Mouse (Mus musculus) left cerebral cortex, adult 11 months (tissue): ENCODE results near the gene Gabrg3.
"Not testable (repeated sequence)": the region's sequence is repeated elsewhere in the genome, so short reads cannot be mapped to it uniquely, and the experiment has no call there.

Experiments
- DNase-seq: peaks from one replicate; pipeline ENCODE4 v3.0.0; 2022; ENCODE audit warnings: low spot score

Gabrg3 gene

DNA sequence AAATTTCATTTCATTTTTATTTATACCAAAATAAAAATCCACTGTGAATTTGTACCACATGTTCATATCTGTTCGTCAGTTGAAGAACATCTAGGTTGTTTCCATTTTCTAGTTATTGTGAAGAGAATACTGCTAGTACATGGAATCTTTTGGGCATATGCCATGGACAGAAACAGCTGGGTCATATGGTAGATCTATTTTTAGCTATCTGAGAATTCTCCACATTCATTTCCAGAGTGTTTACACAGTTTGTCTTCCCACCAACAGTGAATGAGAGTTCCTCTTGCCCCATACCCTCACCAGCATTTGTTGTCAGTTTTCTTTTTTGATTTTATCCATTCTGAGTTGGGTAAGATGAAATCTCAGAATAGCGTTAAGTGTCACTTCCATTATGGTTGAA is 75.0 kb downstream of the Gabrg3 start:
- DNase-seq = no peak

DNA sequence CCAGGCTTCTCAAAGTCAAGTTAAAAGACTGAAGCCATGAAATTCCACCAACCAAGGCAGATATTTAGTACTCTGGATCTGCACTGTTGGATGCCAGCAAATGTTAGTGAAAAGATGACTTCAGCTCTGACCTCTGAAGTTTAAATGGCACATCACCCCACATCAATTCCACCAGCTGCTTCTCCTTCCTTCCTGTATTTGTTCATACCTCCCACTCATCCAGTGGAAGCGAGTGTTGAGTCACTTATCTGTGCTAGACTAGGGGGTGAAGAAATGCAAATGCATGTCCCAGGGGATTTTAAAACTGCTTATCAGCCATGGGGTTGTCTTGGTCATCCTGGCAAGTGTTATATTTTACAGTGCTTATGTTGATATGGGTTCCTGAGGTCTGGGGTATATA is 79.7 kb downstream of the Gabrg3 start:
- DNase-seq = no peak

DNA sequence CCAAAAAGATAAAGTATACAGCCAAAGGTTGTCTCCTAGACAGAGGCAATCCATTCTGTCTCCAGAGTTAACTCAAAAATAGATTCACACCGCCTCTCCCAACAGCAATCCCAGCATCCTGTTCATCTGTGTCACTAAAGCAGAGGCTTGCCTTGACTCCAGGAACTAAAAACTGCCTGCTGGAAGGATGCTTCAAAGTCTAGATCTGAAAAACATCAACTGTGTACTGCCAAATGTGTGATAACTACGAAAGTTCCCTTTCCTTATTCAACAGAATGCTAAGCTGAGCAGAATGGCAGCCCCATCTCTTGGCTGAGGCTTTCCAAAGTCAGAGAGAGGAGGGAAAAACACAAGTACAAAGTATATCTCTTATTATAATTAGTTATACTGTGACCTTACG is 90.3 kb downstream of the Gabrg3 start:
- DNase-seq = peak; percentile 41

DNA sequence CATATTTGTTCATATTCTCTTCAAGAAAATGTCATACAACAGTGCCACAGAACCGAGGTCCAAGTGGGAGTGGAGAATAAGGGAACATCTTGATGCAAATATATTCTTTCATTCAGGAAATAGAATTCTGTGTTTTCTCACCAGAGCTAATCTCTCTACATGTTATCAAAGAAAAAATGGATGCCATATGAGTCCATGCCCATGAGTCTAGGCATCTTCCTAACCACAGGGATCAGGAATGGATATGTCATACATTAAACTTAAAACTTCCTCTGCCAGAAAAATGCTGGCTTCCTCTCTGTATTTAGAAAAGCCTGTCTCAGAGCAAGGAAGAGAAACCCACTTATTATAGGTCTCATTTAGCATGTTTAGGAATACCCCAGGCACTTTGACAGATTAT is 92.9 kb downstream of the Gabrg3 start:
- no peak for DNase-seq

DNA sequence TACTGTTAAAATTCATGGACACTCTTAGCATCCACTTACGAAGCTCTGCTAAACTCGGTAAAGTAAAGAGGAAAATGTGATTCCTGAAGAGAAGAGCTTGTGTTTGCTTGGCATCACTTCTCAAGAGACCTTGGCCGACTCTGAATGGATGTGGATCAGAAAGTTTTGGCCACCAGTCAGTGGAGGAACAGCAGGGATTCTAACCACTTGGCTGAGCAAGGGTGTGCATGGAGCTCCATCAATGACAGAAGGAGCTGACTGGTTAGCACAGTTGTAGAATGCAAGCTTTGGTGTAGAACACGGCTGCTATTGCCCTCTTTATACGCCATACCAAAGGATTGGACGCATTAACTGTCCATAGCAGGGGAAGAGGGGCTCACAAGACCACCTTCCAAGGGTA is 93.4 kb downstream of the Gabrg3 start:
- no peak for DNase-seq

DNA sequence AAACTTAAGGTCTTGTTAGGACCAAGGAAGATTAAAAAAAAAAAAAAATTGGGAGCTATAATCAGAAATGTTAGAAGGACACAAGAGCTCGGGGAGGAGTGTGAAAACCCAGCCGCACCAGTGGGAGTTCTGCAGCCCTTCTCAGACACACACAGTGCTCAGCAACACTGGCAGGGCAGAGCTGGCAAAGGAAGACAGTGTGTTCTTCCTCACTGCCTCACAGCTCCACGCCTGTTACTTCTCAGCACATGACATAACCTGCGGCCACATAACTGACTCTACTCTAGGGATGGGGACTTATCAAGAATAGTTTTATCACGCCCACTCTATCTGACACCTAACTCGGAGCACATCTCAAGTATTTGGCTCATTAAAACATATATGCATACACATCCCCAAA is 103.8 kb downstream of the Gabrg3 start:
- DNase-seq = no peak

DNA sequence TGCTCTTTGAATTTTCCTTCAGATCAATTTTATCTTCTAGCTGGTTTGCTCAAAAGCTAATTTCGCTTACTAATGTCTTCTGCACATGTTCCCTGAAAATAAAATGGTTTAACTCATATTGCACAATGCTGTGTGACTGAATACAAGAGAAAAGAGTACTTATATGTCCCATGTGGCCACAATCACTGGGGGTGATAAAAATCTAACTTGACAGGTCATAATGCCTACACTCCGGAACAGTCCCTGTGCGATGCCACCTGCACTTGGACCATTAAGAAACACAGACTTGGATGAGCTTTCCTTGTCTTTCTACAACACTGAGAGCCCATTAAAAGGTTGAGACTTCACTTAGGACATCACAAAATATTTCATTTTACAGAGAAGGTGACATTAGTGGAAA is 108.1 kb downstream of the Gabrg3 start:
- no peak for DNase-seq

DNA sequence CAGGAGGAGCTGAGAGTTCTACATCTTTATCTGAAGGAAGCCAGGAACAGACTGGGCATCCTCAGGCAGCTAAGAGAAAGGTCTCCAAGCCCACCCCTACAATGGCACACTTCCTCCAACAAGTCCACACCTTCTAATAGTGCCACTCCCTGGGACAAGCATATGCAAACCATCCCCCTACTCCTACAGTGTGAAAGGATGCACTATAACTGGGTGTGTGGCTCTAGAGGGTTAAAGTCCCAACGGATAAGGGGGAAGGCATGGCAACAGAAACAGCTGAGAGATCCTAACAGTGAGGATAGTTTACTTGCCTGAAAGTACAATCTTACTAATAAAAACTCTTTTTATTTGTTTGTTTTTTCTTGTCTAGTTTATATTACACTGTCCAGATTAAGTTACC is 126.8 kb downstream of the Gabrg3 start:
- no peak for DNase-seq

DNA sequence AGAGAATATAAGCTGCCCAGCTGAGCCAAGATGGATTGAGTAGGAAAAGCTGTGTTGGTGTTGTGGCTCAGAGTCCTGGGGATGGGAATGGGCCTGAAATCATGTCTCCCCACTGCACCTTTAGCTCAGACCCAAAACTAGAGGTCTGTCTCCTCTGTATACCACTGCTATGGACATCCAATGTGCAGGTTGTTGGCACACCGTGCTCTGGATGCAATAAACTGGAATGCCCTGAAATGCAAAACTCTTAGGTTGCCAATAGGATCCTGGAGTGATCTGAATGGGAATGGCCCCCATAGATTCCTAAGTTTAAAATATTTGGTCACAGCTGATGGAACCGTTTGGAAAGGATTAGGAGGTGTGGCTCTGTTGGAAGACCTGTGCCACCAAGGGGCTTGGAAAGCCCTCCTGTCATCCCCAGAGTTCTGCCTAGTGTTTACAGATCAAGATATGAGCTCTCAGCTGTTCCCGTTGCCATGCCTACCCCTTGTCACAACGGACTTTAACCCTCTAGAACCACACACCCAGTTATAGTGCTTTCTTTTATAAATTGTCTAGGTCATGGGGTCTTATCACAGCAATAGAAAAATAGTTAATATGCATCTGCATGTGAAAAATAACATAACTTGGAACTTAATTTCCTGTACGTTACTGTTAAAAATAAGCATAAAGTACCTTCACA is 128.0 kb downstream of the Gabrg3 start:
- DNase-seq = no peak

DNA sequence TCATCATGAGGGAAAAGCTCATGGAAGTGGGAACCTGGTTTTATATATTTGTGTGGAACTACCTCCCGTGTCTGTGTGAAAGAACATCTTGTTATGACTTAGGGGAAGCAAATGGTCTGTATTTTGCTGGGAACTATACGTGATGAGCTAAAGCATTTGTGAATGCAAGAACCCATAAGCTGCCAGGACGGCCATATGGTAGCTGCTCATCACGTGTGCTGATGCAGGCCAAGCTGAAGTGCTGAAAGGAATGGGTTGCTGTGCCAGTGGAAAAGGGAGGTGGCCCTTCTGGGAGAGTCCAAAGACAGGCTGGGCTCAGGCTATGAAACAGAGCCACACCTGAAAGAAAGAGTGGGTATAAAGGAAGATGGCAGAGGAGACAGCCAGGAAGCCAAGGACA is 143.0 kb downstream of the Gabrg3 start:
- DNase-seq = peak; percentile 13

DNA sequence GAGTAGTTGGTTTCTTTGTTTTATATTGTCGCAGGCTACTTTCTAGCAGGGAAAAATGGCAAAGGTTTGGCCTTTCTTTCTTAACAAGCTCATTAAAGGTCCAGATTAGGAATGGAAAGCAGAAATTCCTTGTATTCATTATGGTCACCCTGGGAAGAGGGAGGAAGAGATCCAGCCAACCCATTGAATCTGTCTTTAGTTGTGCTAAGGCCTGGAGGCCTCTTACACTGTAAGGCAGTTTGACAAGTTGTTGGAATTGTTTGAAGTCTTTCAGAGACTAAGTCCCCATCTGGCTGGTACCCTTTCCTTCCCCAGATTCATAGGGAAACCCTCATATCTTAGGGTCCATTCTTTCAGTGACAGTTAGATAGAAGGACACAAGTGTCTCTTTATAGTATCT is 172.9 kb downstream of the Gabrg3 start:
- DNase-seq = no peak

DNA sequence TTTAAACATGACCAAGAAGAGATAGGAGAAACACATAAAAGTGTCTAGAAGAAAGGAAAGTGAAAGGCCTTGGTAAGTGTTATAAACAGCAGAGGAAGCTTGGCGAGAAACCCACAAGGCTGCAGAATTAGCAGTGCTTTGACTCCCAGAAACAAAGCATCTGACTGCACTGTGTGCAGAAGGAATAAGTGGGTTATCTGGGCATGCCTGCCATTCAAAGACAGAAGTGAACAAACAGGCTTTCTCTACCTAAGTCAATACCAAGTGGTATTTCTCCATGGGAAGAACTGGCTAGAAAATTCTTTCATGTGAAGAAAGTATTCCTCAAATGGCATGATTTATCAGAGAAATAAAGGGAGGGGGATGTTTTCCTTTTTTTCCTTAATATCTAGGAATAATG is 201.0 kb downstream of the Gabrg3 start:
- DNase-seq = no peak

DNA sequence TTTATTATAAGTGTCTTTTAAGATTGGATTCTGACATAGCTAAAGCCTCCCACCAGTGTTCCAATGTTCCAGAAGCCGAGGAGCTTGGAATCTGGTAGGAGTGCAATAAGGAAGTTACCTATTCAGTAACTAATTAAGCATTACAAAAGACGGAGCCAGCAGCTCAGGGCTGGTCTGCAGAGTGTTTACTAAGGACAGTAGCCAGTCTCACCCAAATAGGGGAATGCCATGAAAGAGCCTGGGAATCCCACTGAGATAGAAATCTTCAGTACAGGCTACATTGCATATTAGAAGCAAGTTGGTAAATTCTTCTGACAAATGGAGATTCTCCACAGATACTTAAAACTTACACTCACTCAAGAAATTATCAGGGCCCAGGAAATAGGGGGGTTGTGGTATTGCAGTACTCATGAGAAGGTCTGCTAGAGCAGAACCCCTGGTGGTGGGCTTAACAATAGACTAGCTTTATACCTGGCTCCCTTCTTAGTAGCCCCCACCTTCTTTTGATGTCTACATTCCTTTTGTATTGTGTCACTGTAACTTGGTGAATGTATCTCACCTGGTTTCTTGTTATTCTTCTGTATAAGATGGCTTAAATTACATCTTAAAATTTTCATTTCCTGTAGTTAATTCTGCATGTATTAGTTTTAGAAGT is 211.0 kb downstream of the Gabrg3 start:
- DNase-seq = not testable (repeated sequence)

DNA sequence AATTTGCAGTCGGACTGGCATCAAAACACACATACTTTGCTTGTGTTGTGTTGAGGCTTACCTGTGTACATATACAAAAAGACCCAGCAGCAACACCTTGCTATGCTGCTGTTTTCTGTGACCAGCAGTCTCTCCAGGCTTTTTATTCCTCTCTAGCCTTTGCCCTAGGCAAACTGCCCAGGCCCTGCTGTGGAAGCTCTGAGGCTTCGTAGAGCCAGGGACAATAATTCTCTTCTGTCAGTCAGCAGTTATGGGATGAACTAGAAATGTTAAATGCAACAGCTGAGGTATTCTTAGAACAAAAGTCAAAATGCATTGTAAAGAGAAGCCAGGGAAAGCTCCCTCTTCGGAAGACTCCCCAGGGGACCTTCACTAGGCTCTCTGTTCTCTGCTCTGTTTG is 220.1 kb downstream of the Gabrg3 start:
- no peak for DNase-seq

DNA sequence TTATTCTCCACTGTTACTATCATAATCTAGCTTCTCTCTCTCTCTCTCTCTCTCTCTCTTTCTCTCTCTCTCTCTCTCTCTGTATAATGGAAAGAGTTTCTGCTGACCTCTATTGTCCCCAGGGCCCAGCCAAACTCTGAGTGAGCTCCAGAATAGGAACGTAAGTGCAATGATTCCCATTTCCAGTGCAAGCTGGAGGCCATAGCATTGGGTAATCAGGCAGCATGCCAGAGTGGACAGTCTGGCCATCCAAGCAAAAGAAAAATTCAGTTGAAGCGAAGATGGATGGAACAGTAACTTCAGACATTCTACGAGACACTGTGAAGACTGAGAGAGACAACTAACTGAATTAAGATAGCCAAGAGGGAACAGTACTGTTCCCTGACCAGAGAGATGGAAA is 228.8 kb downstream of the Gabrg3 start:
- no peak for DNase-seq

DNA sequence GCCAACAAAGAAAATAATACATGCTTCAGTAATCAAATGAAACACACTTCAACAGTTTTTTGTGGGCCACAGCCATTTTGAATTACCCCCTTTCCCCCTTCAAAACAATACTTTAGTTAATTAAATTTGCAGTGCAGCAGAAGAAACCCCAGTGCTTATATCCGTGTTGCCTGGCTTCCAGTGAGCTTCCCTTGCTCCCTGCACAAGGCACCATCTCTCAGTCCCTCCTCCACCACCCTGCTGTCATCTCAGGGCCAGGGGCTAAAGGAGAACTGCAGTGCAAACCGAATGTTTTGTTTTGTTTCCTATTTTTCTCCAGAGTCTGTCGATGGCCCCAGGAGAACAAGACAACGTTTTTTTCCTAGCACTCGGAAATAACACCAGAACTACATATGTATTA is 233.2 kb downstream of the Gabrg3 start:
- DNase-seq = no peak

DNA sequence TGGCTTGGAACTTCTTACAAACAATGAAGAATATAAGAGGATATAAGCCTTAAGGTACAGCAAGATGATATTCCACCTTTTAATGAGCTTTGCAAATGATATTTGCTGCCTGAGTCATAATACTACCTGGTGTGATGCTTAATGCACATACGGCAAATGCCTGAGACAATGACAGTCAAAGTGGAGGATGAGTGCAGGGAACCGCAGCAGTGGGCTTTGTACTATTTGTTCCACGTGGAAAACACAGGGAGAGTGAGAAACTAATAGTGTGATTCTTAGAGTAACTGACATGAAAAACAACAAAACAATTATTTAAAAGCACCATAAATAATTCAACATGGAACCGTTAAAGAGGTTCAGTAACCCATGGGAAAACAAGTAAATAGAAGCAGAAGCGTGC is 236.2 kb downstream of the Gabrg3 start:
- no peak for DNase-seq

DNA sequence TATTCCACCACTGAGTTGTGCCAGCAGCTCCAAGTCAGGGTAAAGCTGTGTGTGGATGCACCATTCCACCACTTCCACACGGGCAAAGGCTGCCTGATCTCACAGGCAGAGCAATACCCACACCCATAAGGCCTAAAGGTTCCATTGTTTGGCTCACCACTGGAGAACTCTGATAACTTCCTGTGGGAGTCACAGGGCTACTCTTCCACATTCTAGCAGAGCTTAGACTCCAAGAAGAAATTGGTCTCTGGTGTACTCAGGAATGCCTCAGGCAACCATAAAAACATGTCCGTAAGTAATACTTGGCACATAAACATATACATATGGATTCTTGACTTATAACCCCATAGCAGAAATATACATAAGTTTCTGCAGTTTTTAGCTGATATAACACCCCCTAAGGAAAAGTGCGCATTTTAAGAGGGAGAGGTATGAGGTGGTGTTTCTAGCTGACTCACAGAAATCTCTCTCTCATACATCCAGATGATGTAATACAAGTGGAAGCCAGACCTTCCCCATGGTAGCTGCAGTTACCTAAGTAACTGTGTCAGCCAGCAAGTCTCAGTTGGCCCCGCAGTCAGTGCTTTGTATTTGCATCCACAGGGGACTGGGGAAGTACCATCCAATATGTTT is 248.8 kb downstream of the Gabrg3 start:
- no peak for DNase-seq

DNA sequence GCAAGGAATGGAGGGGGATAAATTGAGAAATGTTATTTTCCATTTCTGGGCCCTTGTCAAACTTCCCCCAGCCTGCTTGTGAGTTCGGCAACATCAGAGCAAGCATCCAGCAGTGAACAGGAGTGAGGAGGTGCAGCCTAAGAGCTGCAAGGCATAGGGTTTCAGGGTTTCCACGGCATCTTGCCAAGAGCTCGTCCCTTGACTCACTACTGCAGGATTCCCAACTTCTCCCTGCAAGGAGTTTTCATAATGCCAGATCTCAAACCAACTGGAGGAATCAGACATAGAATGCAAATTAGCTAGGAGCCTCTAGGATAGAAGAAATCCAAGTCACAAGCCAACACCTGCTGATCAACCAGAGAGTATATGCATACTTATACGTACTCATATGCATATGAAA is 254.0 kb downstream of the Gabrg3 start:
- no peak for DNase-seq

DNA sequence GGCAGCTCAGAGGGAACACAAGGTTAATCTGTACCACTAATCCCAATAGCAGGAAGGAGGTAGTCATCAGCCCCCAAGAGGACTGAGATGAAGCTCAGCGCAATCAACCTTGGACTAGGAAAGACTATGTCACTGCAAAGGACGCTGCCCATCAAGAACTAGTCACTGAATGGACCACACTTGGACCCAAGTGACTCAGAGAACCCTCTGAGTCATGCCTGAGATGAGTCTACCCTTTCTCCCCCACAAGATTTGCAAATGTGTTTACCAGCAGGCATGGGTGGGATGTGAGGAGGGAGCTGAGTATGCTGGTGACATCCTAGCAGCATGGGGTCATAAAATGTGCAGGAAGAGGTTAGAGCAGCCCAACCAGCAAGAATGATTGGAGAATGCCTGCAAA is 254.5 kb downstream of the Gabrg3 start:
- no peak for DNase-seq

DNA sequence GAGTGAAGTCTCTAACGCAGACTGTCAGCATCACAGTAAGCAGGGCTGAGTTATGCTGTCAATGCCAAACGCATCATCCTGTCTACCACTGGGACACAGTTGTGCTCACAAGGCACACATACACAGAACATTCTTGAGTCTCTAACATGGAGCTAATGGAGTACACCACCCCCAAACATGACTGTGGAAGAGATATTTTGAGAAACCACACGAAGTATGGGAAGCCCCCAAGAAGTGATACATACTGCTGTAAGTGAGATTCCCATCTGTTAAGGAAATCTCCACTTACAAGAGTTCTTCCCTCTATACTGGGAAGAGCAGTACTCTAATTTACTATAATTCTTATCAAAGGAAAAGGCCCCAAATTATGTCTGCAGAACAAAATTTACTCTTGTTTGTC is 286.9 kb downstream of the Gabrg3 start:
- no peak for DNase-seq

DNA sequence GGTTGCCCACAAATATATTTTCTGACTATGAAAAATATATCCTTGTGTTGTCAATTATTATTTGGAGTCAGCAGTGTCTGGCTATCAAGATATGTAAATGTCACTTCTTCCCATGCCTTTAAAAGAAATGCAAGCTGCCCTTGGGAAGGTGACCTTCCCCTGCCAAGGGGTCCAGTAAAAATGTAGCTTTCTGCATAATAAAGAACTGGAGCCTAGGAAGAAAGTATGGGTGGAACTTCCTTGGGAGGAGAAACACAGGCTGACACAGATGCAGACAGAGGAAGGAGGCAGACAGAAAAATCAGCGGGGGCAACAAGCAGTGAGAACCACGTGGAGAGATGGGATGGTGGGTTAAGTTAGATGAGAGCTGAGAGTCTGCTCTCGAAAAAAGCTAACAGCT is 304.9 kb downstream of the Gabrg3 start:
- DNase-seq = no peak

DNA sequence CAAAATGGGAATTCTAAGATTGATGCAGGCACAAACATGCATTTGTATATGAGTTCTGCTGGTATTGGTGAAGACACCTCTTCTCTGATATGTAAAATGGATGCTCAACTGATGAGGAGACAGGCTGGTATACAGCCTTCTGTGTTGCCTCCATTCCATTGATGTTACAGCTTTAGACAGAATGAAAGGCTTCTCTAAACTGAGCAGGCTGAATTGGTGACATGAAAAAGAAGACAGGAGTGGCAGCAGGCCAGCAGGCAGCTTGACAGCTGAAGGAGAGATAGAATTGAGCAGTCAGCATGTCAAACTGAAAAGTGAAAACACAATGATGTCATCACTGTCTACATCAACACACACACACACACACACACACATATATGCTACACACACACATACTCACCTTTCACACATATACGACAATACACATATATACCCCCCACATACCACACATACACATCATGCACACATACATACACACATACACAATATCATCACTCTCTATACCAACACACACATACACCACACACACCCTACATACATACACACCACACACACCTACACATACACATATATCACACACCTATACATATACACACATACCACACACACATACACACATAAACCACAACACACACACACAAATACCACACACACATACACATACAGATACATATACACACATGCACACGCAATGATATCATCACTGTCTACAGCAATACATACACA is 315.4 kb downstream of the Gabrg3 start:
- no peak for DNase-seq
